Mouse (Mus musculus) liver, adult 2 months (tissue): ENCODE measurements around the gene Sspn. TPM values are rescaled to one million over a fixed set of nuclear protein-coding genes. Genes with fewer than 3 reads are reported as not detected.

Source experiments
- DNase-seq: peaks from one replicate; pipeline ENCODE4 v3.0.0-alpha.2; 2011; ENCODE audit warnings: low read depth, low spot score; ENCODE audit errors: extremely low read depth
- H3K27ac ChIP-seq: fragments of 200-500 bp; replicated peaks from 2 replicates; pipeline ENCODE4 v1.5.1; 2012; ENCODE audit warnings: low read depth, mild to moderate bottlenecking, control low read depth, inconsistent platforms, low read length; ENCODE audit not compliant: insufficient read depth
- H3K27me3 ChIP-seq: fragments of 200-500 bp; 2 replicates; pipeline ENCODE4 v1.6.1; 2012; ENCODE audit warnings: mild to moderate bottlenecking, moderate library complexity, low read length, inconsistent platforms; ENCODE audit not compliant: control insufficient read depth, insufficient read depth
- H3K36me3 ChIP-seq: fragments of 200-500 bp; 2 replicates; pipeline ENCODE4 v1.6.1; 2012; ENCODE audit warnings: low read length, inconsistent platforms; ENCODE audit not compliant: control insufficient read depth, insufficient read depth
- H3K4me1 ChIP-seq: fragments of 200-500 bp; 2 replicates; pipeline ENCODE4 v1.6.1; 2011; ENCODE audit warnings: low read length; ENCODE audit not compliant: control insufficient read depth, insufficient read depth
- H3K4me3 ChIP-seq: fragments of 200-500 bp; 2 replicates; pipeline ENCODE4 v1.5.1; 2011; ENCODE audit warnings: low read depth, mild to moderate bottlenecking, control low read depth, low read length, moderate library complexity; ENCODE audit not compliant: insufficient read depth
- H3K79me2 ChIP-seq: fragments of 200-500 bp; 2 replicates; pipeline ENCODE4 v1.6.1; 2012; ENCODE audit warnings: inconsistent platforms, mild to moderate bottlenecking, low read length, moderate library complexity; ENCODE audit not compliant: control insufficient read depth, insufficient read depth
- H3K9ac ChIP-seq: fragments of 200-500 bp; 2 replicates; pipeline ENCODE4 v1.6.1; 2012; ENCODE audit warnings: low read depth, mild to moderate bottlenecking, control low read depth, inconsistent platforms, low read length
- CTCF ChIP-seq: fragments of 200-500 bp; IDR thresholded peaks from 2 replicates; pipeline ENCODE4 v1.5.1; 2011; ENCODE audit warnings: low read depth, low read length, control low read depth
- POLR2A ChIP-seq: fragments of 200-500 bp; IDR thresholded peaks from 2 replicates; pipeline ENCODE4 v1.6.1; 2011; ENCODE audit warnings: low read length, control low read depth; ENCODE audit not compliant: insufficient read depth; ENCODE audit errors: extremely low read depth
- WGBS: fragments of 180-500 bp; shearing (Covaris S2); methylation state at CpG from one replicate; pipeline ENCODE4 v1.1.7; 2018; 5-methylcytosine and 5-hydroxymethylcytosine counted together
- polyA plus RNA-seq: library from polyadenylated mRNA; depleted of rRNA; stranded (reverse); fragments of >200 nt; gene quantifications from 2 replicates; pipeline ENCODE4 v1.2.3, GENCODE M21; 2012
- total RNA-seq: library from RNA; depleted of rRNA; stranded (reverse); fragments of >200 nt; gene quantifications from 2 replicates; pipeline ENCODE4 v1.2.3, GENCODE M21; 2014

The Sspn gene
- total and polyA plus RNA-seq, 2 experiments = 0.34 to 0.83 TPM

- H3K79me2 ChIP-seq = no peaks in the 10 kb centered on the region
These were observed 19.2 kb downstream of the Sspn start for GRCm38 (mm10) chr6:145950626-145951025.

DNA sequence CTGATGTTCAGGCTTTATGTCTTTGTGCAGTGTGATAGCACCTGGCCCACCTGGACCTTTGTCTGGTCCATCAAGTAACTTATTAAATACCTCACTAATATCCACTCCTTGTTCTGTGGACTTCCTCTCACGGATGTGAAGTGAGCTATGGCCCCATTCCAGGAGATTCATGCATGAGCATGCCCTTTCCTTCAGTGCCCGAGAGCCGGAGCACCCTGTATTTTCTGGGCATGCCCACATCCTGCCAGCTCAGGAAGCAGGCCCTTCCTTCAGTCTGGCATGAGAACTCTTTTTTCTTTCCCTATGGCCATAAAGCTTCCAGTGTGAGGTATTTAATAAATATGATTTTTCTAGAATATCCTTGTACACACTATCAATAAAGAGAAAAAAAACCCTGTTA, 21.2 kb downstream of the Sspn start:
- Histone ChIP-seq H3K4me1 (no peaks in the 10 kb centered on the region), H3K79me2 (no peaks in the 10 kb centered on the region), H3K4me3 (no peak overlapping the region), H3K9ac (no peak overlapping the region), H3K36me3 (no peaks in the 10 kb centered on the region), H3K27ac (no peak overlapping the region), H3K27me3 (no peaks in the 10 kb centered on the region)
- TF ChIP-seq POLR2A (no peak), CTCF (no peak)
- no peak for DNase-seq
- 73% methylated on average over 3 of the region's 3 CpGs for WGBS

More at GRCm38 (mm10) chr6:145950626-145951025, 19.2 kb downstream of the Sspn start:
- Histone ChIP-seq H3K27me3 (no peaks in the 10 kb centered on the region), H3K4me1 (no peaks in the 10 kb centered on the region), H3K27ac (no peak overlapping the region), H3K9ac (no peak overlapping the region), H3K36me3 (no peaks in the 10 kb centered on the region), H3K4me3 (no peak overlapping the region)
- no peak for DNase-seq
- WGBS = 88% methylated on average over 5 of the region's 5 CpGs
- no peak for TF ChIP-seq CTCF
- TF ChIP-seq POLR2A = no peak

DNA sequence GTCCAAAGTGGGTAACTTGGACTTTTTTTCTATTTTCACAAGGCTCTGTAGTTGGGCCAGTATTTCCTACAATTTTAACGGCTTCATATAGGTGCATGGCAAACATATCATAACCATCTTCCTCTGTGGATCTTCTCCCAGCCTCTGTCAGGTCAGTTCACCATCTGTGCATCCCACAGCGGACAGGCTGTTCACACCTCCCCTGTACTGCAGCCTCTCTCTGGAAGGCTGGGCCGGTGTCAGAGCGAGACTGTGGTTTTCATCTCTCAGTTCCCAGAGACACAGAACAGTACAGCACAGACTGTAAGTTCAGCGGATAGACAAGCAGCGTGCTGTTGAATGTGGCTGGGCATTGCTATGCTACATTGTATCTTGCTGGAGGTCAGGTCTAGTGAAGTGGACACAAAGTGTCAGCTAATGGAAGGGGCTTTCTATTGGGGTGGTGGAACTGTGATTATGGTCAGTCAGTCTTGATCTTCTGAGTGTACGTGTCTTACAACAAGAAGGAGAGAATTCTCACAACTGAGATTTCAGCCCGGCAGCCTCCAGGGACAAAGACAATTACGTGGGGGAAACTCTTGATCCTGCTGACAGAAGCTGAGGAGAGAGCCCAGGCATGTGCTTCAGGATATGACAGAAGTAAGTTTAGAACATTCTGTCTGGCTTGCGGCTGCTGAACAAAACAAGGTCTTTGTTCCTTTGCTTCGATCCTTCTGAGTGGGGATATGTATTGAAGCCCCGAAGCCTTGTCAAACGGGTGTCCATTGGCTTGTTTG, 21.9 kb downstream of the Sspn start:
- Histone ChIP-seq H3K4me1 (no peaks in the 10 kb centered on the region), H3K27me3 (no peaks in the 10 kb centered on the region), H3K36me3 (no peaks in the 10 kb centered on the region), H3K27ac (no peak overlapping the region), H3K4me3 (no peak overlapping the region), H3K9ac (no peak overlapping the region), H3K79me2 (no peaks in the 10 kb centered on the region)
- 93% methylated on average over 13 of the region's 13 CpGs for WGBS
- no peak for TF ChIP-seq POLR2A
- no peak for TF ChIP-seq CTCF
- no peak for DNase-seq

- Histone ChIP-seq H3K36me3 (no peaks in the 10 kb centered on the region), H3K9ac (no peak overlapping the region), H3K27ac (no peak overlapping the region), H3K4me1 (no peaks in the 10 kb centered on the region), H3K79me2 (no peaks in the 10 kb centered on the region), H3K27me3 (no peaks in the 10 kb centered on the region), H3K4me3 (no peak overlapping the region)
- WGBS = 90% methylated on average over 6 of the region's 6 CpGs
- no peak for DNase-seq
- no peak for TF ChIP-seq POLR2A
- TF ChIP-seq CTCF = no peak
These were observed 26.1 kb downstream of the Sspn start for GRCm38 (mm10) chr6:145957427-145957965.

DNA sequence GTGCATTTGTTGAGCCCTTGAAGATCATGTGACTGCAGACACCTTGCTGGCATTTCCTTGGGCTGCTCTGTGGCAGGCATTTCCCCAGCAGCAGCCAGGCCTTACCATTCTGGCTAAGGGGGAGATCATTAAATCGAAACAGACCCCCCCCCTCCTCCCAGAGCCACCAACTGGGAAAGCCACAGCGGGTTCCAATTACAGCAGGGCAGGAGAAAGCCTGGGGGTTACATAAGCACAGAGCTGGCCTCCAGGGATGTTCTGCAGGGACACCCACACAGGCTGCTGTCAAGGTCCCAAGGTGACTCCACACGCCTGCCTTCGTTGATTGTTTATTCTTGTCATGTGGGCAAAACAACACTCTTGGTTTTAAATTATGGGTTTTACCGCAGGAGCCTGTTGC, 26.6 kb downstream of the Sspn start:
- Histone ChIP-seq H3K27ac (no peak overlapping the region), H3K4me1 (no peaks in the 10 kb centered on the region), H3K79me2 (no peaks in the 10 kb centered on the region), H3K9ac (no peak overlapping the region), H3K27me3 (no peaks in the 10 kb centered on the region), H3K4me3 (no peak overlapping the region), H3K36me3 (no peaks in the 10 kb centered on the region)
- TF ChIP-seq CTCF (no peak), POLR2A (no peak)
- WGBS = 59% methylated on average over 5 of the region's 5 CpGs
- DNase-seq = no peak

GRCm38 (mm10) chr6:145961047-145961446, 29.6 kb downstream of the Sspn start:
- H3K4me3 ChIP-seq = no peak overlapping the region
- H3K4me1 ChIP-seq = no peaks in the 10 kb centered on the region
- 66% methylated on average over 8 of the region's 8 CpGs for WGBS
- H3K27ac ChIP-seq = no peak overlapping the region
- H3K36me3 ChIP-seq = no peaks in the 10 kb centered on the region
- H3K9ac ChIP-seq = no peak overlapping the region
- no peak for DNase-seq
- TF ChIP-seq CTCF (no peak), POLR2A (no peak)
- no peaks in the 10 kb centered on the region for H3K79me2 ChIP-seq
- no peaks in the 10 kb centered on the region for H3K27me3 ChIP-seq
